Mouse (Mus musculus) thymus, adult 2 months (tissue): ENCODE data around the gene Tbc1d4.

ENCODE experiments used
- CTCF ChIP-seq: fragments of 200-500 bp; IDR thresholded peaks from 2 replicates; pipeline ENCODE4 v1.5.1; 2012; ENCODE audit warnings: mild to moderate bottlenecking, control low read depth, low read length, moderate library complexity, borderline replicate concordance; ENCODE audit not compliant: control insufficient read depth, poor library complexity, insufficient read depth; ENCODE audit errors: extremely low read depth
- POLR2A ChIP-seq: fragments of 200-500 bp; IDR thresholded peaks from 2 replicates; pipeline ENCODE4 v1.6.1; 2012; ENCODE audit warnings: mild to moderate bottlenecking, low read length, control low read depth, moderate library complexity; ENCODE audit not compliant: control insufficient read depth, poor library complexity, insufficient read depth; ENCODE audit errors: extremely low read depth

DNA sequence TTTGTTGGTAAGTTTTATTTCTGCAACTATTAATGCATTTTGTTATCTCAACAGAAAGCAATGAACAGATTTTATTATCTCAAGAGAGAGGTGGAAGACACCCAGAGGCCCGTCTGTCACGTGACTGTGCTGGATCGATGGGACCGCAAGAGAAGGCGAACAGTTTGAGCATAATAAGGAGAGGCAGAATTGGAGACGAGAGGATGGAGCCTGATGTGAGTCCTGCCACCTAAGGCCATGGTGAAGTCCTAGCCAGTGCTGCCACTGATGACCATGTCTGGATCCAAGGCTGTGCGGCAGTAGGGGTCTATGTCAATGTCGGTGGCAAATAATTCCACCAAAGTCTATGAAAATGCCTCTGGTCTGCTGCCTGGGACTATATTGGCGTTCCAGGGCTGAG is 12.3 kb downstream of the Tbc1d4 start:
- no peak for TF ChIP-seq POLR2A
- TF ChIP-seq CTCF, result no peak
